Mouse (Mus musculus): ENCODE measurements around the gene Lama2. TPM values are rescaled to one million over a fixed set of nuclear protein-coding genes. Genes with fewer than 3 reads are reported as not detected.
"Not testable (repeated sequence)": the region's sequence is repeated elsewhere in the genome, so short reads cannot be mapped to it uniquely, and the experiment has no call there.

Gene Lama2
- total RNA-seq, 2 experiments from 2014 or later: 9.6 to 12.1 TPM

DNA sequence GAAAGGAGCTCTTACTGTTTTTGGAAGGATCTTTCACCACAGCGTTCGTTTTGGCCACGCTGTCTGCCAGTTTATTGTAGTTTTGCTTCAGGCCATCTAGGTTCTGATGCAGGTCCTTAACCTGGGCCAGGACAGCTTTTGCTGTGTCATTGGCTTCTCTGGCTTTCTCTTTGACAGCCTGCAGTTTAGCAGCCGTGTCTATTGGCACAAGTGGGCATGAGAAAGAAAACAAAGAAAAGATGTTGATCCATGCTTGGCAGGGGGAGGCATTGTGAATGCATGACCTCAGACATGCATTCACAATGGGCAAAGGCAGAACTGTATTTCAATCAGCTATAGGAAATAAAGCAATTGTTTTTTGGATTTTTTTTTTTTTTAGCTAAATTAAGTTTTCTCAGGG lies 565.1 kb downstream of the Lama2 start:
- no peak for DNase-seq (ENCODE audit: extremely low spot score in 1 of 2, low spot score in 1 of 2)

DNA sequence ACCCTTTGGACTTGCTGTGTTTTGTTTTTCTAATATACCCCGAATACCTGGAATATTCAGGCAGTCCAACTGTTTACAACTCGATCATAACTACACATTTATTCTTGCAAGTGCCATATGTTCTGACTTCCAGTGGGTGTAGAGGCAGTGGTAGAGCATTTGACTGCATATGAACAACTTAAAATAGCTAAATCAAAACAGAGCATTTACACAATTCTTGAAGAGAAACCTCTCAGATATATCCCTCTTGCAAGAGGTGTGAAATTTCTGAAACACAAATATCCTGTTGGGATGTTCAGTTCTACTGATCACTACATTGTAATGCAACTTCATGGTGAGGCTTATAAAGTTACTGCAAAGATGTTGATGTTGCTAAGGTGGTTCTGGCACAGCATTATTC lies 572.4 kb downstream of the Lama2 start:
- no peak for DNase-seq (ENCODE audit: extremely low spot score in 1 of 2, low spot score in 1 of 2)

DNA sequence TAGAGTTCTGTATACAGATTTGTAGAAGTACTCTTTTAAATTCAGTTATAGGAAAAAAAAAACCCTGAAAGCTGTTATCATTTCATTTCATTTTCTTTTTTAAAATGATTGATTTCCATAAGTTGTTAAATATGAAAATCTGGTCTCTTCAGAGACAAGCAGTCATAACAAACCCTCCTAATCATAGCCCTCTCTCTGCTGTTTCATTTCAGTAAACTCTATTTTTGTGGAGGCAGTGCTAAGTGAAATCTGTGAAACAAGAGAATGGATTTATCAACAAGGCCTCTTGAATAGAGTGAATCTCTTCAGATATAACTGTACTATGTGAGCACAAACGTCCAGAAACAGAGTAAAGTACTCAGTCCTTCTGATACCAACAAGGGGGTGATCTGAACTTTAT lies 577.7 kb downstream of the Lama2 start:
- DNase-seq (ENCODE audit: extremely low spot score in 1 of 2, low spot score in 1 of 2): no peak

DNA sequence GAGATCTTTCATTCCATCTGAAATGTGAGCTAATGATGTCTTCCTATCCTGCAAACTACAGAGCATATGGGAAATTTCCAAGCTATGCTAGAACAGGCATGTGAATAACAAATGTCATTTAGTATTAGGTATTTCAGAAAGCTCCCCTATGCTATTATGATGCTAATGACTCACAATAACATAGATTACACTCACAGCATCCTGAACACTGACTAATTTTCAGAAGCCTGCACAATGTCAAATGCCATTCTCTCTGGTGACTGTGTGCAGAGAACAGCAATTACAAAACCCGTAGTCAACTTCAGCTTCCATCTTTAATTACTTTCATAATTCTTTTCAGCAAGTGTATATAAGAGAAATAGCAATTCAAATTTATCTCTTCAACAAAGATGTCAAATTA lies 596.9 kb downstream of the Lama2 start:
- DNase-seq (ENCODE audit: extremely low spot score in 1 of 2, low spot score in 1 of 2): no peak

DNA sequence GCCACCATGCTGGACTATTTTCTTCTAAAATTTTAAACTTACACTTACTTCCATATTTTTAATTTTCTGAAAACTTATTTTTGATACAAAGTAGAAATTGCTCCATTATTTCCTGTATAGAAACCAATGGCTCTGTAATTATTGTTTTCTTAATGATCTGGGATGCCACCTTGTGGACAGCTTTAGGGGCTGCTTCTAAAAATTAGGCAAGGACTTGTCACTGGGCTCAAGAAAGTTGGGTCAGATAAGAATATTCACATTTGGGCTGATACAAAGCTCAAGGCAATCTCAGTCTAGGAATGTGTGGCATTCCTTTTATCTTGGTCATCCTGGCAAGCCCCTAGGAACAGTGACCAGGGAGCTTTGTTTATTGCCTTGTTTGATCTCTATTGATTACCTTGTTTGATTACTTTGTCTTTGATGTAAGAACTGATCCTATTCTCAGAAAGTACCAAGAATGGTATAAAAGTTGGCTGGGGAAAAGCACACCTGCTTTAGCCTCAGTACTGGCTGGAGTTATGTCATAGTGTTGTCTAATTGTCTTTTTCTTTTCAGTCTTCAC lies 606.7 kb downstream of the Lama2 start:
- DNase-seq (ENCODE audit: extremely low spot score in 1 of 2, low spot score in 1 of 2): no peak

DNA sequence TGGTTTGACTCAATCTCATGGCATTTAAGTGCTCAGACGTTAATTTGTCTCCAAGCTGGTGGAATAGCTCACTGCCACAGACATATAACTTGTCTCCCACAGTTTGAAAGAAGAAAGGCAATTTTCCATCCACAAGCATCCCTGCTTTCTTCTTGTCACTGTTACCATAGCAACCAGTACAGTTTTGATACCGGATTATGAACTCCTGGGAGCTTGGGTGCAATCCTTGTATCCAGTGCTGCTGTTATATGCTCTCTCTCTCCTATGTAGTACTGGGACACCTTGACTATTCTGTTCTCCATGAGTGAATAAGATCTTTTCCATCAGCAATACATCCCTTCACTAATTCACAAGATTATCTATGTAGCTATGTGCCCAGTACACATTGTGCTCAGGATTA lies 612.2 kb downstream of the Lama2 start:
- DNase-seq (ENCODE audit: extremely low spot score in 1 of 2, low spot score in 1 of 2): no peak

DNA sequence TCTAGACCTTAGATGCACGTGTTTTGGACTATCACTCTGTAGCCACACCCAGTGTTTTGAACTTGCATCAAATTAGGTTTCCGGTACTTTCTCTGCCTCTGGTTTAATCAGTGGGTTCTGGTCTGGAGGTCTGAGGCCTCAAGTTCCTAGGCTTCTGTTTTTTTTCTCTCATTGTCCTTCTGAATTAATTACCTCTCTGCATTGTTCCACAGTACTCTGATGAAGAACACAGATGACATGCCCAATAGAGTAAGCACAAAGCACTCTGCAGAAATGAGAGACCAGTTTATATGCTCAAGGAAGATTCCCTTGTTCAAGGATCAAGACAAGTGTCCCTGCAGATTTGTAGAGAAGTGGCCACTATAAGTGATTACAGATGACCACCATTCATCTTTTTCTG lies 613.8 kb downstream of the Lama2 start:
- DNase-seq (ENCODE audit: extremely low spot score in 1 of 2, low spot score in 1 of 2): no peak

DNA sequence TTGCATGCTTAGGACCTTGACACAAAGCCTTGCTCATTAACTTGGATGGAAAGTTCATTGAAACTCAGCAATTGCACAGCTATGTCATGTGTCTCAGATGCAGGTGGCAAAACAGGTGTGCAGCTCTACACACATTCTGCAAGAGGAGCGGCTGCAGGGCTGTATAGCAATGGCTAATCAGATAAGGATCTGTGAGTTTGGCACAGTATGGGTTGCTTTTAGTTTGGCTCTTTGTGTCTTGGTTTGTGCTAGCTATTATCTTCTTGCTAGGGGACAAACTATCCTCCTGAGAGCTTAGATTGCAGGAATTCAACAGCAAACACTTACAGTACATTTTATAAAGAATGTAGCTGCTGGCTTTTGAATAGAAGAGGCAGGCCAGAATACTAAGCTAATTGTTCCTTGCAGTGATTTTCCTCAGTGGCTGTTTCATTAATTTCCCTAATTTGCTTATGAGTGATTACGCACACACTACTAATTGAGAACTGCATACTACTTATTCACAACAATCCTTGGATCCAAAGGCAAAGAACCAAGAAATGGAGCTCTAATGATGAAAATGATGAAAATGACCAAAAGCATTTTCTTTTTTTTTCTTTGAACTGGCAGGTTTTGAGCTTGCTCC lies 617.9 kb downstream of the Lama2 start:
- DNase-seq (ENCODE audit: extremely low spot score in 1 of 2, low spot score in 1 of 2): no peak

DNA sequence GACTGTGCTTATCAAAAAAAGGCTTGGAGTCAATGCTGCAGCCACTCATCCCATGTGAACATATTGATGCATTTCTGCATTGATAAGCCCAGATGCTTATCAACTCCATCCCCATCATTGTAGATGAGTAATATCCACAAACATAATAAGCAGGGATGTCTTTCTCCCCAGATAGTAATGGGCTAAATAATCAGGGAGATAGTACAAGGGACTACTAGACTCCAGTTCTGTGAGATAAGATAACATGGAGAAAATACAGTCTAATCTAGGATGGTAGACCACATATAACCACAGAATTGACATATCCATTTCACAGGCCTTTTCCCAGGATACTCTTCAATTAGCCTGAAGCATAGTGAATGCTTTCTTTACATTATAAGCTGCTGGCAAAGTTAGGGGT lies 622.9 kb downstream of the Lama2 start:
- DNase-seq (ENCODE audit: extremely low spot score in 1 of 2, low spot score in 1 of 2): no peak

DNA sequence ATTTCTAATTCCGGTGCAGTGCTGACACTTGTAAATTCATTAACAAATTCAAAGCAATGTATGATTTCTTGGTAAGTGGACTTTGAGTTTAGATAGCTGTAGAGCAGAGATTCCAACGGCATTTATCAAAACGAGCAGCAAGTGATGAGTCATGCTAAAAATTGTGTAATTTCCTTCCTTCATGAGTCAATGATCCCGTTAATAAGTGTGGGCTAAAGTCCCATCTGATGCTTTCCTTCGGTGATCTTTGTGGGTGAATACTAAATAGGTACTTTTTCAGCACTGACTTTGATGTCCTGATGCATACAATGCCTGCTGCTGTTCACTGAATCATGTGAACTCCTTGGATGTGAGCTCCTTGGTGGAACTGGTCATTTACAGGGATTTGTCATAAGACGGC lies 623.6 kb downstream of the Lama2 start:
- no peak for DNase-seq (ENCODE audit: extremely low spot score in 1 of 2, low spot score in 1 of 2)

DNA sequence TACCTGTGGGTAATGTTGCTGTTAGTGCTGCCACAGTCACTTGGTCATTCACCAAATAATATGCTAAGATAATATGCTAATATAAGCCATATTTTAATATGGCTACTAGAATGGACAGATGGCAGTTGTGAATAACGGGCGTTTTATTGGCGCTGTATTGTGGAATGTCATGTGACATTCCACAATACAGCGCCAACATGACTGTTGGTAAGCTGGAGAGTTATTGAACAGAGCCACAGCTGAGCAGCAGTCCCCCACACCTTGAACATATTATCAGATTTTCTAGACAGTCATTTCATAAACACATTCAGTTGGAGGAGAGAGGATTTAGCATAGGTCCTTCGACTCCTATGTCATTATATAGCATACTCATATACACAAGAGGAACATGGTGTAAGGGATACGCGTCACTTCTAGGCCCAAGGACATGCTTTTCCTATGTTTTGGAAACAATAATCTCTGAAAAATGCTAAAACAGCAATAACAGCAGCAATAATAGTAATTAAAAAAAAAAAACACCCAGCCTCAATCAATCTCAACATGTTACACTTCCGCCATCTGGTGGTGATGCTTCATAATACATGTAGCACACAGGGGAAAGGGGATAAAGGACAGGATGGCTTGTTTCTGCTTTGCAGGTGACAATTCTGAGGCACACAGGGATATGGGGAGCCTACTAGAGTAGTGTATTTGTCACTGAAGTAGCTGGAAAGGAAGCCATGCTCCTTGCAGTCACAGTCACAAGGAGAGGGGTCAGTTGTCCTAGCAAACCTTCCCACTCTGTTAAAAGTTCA lies 624.2 kb downstream of the Lama2 start:
- peak; percentile 39 to 76 for DNase-seq (ENCODE audit: extremely low spot score in 1 of 2, low spot score in 1 of 2)

DNA sequence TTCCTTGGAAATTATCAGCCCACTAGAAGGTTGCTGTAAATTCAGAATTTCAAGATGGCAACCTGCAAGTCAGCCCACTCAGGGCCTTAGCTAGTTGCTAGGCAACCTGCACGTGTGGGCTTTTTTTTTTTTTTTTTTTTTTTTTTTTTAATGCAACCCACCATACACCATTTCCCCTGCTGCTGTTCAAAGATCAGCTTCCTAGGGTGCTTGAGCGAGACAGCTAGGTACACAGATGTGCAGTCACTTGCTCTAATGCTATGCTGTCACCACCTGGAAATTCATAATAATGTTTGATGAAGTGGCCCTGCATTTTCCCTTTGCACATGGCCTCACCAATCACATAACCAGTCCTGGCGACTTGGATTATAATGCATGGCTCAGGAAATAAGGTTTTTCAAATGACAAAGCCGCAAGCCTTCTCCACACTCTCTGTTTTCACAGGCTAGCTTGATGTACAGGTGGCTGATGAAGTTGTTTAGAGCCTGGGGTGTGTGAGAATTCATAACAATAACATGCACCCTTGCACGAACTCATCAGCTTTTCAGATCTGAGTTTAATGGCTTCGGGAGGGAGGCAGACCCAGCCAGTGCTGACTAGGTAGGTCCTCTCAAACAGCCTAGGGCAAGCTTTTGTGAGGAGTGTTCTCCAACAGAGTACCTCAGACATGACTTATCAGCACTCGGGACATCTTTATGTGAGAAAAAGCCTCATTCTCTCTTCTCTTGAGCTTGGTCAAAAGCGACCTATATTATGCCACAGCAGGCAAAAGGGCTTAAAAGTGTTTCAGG lies 625.4 kb downstream of the Lama2 start:
- no peak for DNase-seq (ENCODE audit: extremely low spot score in 1 of 2, low spot score in 1 of 2)

DNA sequence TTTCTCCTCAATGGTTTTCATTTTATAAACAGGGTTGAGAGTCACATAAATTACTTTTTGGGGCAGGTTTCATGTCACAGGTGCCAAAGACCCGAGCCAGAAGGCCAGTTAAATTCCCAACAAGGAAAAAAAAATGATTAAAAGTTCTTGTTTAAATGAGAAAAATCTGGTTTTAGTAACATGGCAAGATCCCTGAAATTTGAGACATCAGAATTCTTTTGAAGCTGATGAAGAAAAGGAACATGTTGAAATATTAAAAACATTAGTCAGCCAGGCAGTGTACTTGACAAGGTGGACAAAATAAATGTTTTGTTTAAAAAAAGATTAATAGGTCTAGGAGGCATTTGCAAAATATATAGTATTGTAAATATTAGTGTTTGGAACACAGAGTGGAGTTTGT lies 634.1 kb downstream of the Lama2 start:
- DNase-seq (ENCODE audit: extremely low spot score in 1 of 2, low spot score in 1 of 2): no peak

DNA sequence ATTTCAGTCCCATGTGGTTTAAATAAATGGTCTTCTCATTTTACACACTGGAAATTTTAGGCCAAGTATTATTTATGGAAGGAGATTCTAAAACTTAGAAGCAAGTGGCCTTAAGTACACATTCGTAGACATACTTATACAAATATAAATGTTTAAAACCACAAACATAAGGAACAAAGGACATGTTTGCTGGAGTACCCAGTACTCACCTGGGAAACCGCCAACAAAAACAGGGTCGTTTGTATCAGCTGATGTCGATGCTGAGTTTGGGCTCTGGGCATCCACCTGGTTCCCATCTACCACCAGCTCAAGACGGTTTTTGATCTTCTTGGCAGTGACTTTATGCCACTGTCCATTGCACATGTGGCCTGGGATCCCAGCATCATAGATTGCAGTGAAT lies 635.5 kb downstream of the Lama2 start:
- DNase-seq (ENCODE audit: extremely low spot score in 1 of 2, low spot score in 1 of 2): not testable (repeated sequence)

DNA sequence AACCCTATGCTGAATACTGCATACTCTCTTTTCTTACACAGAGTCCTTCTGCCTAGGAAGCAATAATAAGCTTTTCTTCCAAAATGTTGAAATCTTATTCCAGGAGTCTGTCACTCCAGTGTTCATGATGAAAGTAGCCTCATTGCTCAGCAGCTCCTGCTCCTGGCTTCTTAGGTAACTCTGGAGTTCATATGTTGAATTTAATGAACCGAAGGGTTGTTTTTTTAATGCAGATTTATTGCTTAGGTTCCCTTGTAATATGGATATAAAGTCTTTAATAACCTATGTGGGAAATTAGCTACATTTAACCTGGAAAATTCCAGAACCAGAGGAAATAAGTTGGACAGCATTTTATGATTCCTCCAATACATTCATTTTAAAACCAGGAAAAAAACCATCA lies 636.0 kb downstream of the Lama2 start:
- DNase-seq (ENCODE audit: extremely low spot score in 1 of 2, low spot score in 1 of 2): no peak

DNA sequence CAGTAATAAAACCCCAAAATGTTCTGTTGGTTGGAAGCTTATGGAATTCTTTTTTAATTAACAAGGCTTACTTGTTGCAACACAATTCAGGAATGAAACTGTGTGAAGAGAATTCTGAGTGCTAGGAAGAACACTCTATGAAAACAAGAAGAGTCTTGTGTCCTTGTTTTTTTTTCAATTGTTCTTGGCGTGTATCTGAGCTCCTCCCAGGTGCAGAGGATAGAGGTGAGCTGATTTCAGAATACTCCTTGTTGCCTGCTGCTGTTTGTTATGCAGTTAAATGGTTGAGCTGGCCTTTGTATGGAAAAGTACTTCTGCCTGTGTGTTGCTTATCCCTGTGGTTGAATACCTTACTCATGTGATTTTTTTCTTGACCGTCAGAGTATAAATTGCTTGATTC lies 636.9 kb downstream of the Lama2 start:
- no peak for DNase-seq (ENCODE audit: extremely low spot score in 1 of 2, low spot score in 1 of 2)

DNA sequence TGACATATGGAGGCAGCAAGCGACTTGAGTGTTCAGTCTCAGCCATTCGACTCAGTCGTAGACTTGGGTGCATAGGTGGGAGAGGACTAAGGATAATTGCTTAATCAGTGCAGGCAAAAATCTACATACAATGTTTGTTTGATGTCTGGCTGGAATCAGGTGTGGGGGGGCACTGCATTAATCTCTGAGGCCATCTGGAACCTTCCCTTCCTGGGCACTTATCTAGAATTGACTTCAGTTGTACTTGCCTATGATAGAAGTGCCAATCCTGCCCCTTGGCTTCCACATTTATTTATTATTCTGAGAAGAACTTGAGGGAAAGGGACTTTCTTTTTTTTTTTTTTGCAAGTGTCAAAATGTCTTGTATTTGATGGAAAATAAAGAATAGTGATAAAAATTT lies 644.2 kb downstream of the Lama2 start:
- no peak for DNase-seq (ENCODE audit: extremely low spot score in 1 of 2, low spot score in 1 of 2)

DNA sequence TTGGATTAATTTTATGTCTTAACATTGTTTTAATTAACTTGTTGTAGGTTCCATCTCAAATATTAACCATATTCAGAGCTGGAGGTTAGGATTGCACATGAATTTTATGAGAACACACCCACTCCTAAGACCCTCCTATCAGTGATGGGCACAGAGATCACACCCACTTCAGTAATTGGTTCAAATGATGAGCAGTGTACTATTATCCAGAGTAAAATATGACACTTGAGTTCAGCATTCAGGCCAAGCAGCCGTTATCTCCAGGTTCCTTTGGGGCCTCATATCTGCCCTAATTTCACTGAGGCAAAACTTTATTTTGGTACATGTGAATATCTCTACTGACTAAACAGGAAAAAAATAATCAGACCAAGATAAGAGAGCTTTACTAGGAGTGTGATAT lies 645.3 kb downstream of the Lama2 start:
- no peak for DNase-seq (ENCODE audit: extremely low spot score in 1 of 2, low spot score in 1 of 2)

DNA sequence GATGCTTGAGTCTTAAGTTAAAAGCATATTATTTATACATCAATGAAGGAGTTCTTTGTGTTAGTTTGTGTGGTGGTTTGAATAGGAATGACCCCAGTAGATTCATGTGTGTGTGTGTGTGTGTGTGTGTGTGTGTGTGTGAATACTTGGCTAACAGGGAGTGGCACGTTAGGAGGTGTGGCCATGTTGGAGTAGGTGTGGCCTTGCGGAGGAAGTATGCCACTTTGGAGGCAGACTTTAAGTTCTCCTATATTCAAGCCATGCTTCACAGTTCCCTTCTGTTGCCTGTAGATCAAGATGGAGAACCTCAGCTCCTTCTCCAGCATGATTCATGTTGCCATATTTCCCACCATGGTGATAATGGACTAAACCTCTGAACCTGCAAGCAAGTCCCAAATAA lies 646.0 kb downstream of the Lama2 start:
- no peak for DNase-seq (ENCODE audit: extremely low spot score in 1 of 2, low spot score in 1 of 2)

DNA sequence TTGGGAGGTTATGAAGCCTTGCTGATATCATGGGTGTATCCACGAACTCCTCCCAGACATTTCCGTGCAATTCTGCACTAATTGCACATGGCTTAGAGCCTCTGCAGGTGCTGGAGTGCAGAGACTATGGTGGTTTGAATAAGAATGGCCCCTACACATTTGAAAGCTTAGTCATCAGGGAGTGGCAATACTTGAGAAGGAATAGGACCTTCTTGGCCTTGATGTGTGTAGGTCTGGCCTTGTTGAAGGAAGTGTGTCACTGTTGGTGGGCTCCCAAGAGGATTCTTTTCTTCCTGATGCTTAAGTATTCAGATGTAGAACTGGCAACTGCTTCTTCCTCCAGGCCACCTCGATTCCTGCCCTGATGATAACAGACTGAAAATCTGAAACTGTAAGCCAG lies 661.0 kb downstream of the Lama2 start:
- no peak for DNase-seq (ENCODE audit: extremely low spot score in 1 of 2, low spot score in 1 of 2)

DNA sequence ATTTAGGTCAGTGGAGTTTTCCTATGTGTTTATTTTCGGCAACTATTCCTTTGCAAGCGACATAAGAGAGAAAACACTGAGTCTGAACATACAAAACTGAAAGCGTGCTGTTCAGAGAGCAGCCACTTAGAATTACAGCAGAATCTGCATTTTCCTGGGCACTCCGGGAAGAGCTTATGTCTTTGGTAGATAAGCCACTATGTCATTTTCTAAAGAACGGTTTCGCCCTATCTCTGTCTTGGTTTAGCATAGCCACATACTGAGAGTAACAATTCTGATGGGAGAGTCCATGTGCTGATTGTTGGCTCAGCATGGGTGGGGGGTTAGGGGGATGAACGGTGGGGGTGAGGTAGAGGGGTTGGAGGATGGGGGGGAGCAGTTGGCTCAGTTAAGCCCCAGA lies 669.1 kb downstream of the Lama2 start:
- DNase-seq (ENCODE audit: extremely low spot score in 1 of 2, low spot score in 1 of 2): no peak
